Mouse (Mus musculus): ENCODE measurements around the gene BC024978.

The BC024978 gene

GRCm38 (mm10) chr7:27195681-27196611 is at the start of gene BC024978, which contains the start of gene Snrpa:
Gene BC024978, plus strand, starts transcription at chr7:27195781.
Gene Snrpa, minus strand, starts transcription at chr7:27196271.
- DNase-seq (ENCODE audit: low spot score in 2 of 2) = peak; percentile 91 to 94

DNA sequence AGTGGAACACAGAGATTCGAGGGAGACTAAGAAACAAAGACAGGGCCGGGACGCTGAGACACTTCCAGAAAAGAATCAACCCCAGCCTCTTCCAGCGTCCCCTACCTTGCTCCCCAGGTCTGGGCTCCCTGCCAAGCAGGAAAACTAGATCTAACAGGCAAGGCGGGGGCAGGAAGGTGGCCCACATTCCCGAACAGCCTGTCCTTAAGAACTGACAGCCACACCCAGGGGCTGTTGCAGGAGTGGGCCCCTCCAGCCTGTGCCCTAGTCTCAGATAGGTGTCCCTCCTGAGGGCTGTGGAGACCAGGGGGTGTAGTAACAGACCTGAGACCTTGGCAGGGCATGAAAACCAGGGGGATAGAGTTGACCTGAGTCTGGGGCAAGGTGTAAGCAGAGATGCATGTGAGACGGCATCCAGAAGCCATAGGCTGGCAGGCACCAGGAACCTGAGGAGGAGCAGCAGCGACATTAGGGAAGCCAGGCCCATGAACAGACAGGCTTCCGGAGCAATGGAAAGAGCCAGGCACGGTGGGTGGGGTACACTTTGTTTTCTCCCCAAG is 42.3 kb upstream of the BC024978 start, which contains the start of gene Cyp2t4:
TSS of gene Cyp2t4 (plus strand) at position 510 of the 560 bp plus-strand sequence.
- no peak for DNase-seq (ENCODE audit: low spot score in 2 of 2)

- no peak for DNase-seq (ENCODE audit: low spot score in 2 of 2)
Observed at GRCm38 (mm10) chr7:27156005-27156404, 39.6 kb upstream of the BC024978 start.

GRCm38 (mm10) chr7:27158171-27158570 is 37.4 kb upstream of the BC024978 start:
- DNase-seq (ENCODE audit: low spot score in 2 of 2) = no peak

- no peak for DNase-seq (ENCODE audit: low spot score in 2 of 2)
Observed at GRCm38 (mm10) chr7:27159256-27159655, 36.3 kb upstream of the BC024978 start.

- DNase-seq (ENCODE audit: low spot score in 2 of 2) = peak; percentile 84 to 95
Observed at GRCm38 (mm10) chr7:27159882-27160281, 35.7 kb upstream of the BC024978 start.

- no peak for DNase-seq (ENCODE audit: low spot score in 2 of 2)
Observed at GRCm38 (mm10) chr7:27160921-27161320, 34.7 kb upstream of the BC024978 start.

DNA sequence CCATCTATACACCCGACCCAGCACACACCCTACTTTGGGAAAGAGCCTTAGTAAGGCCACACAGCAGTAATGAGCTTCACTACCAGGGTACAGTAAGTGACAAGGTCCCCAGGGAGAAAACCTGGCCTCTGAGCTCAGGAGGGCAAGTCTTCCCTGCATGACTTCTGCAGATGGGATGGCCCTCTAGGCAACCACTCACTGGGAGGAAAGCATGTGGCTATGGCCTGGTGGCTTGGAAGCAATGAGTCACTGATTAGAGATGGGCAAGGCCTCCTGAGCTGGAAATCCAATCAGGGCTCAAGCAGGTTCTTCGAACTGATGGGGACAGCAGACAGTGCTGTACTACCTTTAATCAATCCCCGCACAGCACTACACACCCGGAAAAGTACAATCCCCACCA is 33.8 kb upstream of the BC024978 start:
- no peak for DNase-seq (ENCODE audit: low spot score in 2 of 2)

GRCm38 (mm10) chr7:27162780-27163449 is 32.7 kb upstream of the BC024978 start:
- DNase-seq (ENCODE audit: low spot score in 2 of 2) = no peak

- DNase-seq (ENCODE audit: low spot score in 2 of 2) = no peak
Observed at GRCm38 (mm10) chr7:27163450-27163805, 32.2 kb upstream of the BC024978 start.

GRCm38 (mm10) chr7:27164112-27164947 is 31.3 kb upstream of the BC024978 start:
- peak in 1 of 2 experiments; percentile 63 for DNase-seq (ENCODE audit: low spot score in 2 of 2)

- DNase-seq (ENCODE audit: low spot score in 2 of 2) = peak in 1 of 2 experiments; percentile 68
Observed at GRCm38 (mm10) chr7:27165007-27165655, 30.4 kb upstream of the BC024978 start.

DNA sequence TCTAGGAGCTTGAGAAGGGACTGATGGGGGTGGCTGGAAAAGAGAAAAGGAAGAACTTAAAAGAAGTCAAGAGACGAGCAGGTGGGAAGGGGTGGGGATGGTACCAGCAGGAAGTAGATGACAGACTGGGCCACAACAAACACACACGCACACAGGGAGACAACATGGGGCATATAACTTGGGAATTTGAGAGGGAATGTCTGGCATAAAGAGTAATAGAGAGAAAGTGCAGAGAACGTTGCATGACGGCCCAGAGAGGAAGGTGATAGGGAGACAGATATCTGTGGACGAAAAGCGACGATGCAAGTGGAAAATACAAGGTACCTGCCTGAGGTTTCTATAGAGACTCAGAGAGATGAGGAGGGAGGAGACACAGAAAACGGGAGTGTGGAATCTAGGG is 29.9 kb upstream of the BC024978 start:
- no peak for DNase-seq (ENCODE audit: low spot score in 2 of 2)

GRCm38 (mm10) chr7:27166229-27166613 is 29.4 kb upstream of the BC024978 start:
- peak; percentile 82 to 91 for DNase-seq (ENCODE audit: low spot score in 2 of 2)

- peak; percentile 95 to 99 for DNase-seq (ENCODE audit: low spot score in 2 of 2)
Observed at GRCm38 (mm10) chr7:27166614-27167474, 28.7 kb upstream of the BC024978 start, which contains the start of gene Egln2. Gene Egln2, minus strand, starts transcription at chr7:27166802.

GRCm38 (mm10) chr7:27167475-27168094 is 28.0 kb upstream of the BC024978 start:
- no peak for DNase-seq (ENCODE audit: low spot score in 2 of 2)

- DNase-seq (ENCODE audit: low spot score in 2 of 2) = no peak
Observed at GRCm38 (mm10) chr7:27168371-27168770, 27.2 kb upstream of the BC024978 start.

DNA sequence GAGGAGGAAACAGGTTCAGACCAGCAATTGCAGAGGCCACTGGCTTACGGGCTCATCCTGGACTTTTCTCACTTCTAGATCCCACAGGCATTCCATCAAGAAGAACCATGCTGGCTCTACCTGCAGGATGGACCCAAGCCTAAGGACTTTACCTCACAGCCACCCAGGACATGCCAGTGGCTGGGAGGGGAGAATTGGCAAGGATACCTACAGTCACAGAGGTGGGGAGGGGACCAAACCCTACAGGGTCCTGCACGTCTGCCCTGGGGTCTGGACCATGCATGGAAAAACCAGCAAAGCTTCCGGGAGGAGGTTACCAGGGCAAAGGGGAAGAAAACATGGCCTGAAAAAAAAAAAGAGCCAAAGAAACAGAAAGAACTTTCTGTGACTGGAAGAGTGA is 24.6 kb upstream of the BC024978 start:
- DNase-seq (ENCODE audit: low spot score in 2 of 2) = no peak

GRCm38 (mm10) chr7:27174496-27174895 is 21.1 kb upstream of the BC024978 start:
- no peak for DNase-seq (ENCODE audit: low spot score in 2 of 2)
